Mouse (Mus musculus): ENCODE data around the gene Ros1. TPM values are rescaled to one million over a fixed set of nuclear protein-coding genes. Genes with fewer than 3 reads are reported as not detected.

Gene Ros1
- polyA plus RNA-seq, 2 experiments = 0.01 TPM; not detected in 1

DNA sequence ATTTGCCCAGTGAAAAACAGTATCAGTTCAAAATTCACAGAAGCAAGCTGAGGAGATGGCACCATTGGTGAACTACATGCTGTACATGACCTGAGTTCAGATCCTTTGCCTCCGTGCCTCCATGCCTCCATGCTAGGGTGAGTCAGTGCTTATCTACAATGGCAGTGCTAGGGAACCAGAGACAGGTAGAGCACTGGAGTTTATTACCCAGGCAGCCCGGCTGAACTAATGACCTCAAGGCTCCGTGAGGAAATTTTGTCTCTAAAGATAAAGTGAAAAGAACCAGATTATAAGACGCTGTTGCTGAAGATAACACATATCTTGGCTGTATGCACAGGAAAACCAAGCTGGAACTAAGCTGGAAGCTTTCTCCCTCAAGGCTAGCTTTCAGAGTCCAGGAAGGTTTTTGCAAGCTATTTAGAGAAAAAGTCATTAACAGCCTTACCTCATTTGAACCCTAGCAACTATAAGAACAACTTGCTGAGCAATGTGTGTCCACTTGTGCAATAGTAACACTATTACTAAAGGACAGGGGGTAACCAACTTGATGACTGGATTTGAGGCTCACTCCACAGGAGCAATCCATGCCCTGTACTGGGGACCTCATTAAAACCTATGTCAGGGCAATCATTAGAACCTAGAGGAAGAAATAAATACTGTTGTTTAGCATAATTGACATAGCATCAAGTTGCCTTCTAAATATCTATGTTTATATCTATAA lies 61.5 kb downstream of the Ros1 start:
- no peak for ATAC-seq (ENCODE audit: low FRiP score, low read depth)

DNA sequence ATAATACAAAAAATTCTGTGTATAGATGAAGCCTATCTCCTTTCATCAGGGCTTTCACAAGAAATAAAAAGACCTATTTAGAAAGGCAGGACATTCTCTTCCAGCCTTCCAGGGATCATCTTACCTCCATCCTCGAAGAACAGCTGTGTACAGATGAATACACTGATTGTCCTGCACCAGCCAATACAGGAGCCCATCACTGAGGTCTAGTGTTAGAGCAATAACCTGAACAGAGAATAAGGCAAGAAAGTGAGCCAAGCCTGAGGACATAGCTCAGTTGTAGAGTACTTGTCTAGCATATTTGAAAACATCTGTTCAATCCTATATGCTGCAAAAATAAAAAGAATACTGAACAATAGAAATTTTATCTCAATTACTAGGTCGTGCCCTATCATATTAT lies 64.3 kb downstream of the Ros1 start:
- Histone ChIP-seq H3K4me2 (replicated peaks; ENCODE audit: low read depth, low read length, severe bottlenecking) (no peak overlapping the region), H3K4me3 (replicated peaks; ENCODE audit: low read length) (no peak overlapping the region), H3K9ac (ENCODE audit: low read depth, low read length, severe bottlenecking) (no peak overlapping the region), H3K4me1 (ENCODE audit: control insufficient read depth, insufficient read depth, low read length) (no peaks in the 10 kb centered on the region), H3K27me3 (ENCODE audit: control insufficient read depth, insufficient read depth, low read length) (no peaks in the 10 kb centered on the region), H3K27ac (replicated peaks; ENCODE audit: low read depth, low read length) (no peak overlapping the region), H3K36me3 (ENCODE audit: control insufficient read depth, insufficient read depth, low read length) (no peaks in the 10 kb centered on the region), H3K9me3 (ENCODE audit: control insufficient read depth, low read length) (no peaks in the 10 kb centered on the region)
- no peak for TF ChIP-seq POLR2A (IDR thresholded peaks at IDR 0.05; ENCODE audit: borderline replicate concordance, extremely low read depth, insufficient read depth, insufficient read length)
- ATAC-seq (ENCODE audit: low FRiP score, low read depth) (peak; percentile 67; the same call in 1 of the 2 replicates), DNase-seq (ENCODE audit: low spot score) (peak; percentile 23)
- 60% methylated on average over 2 of the region's 2 CpGs for WGBS

More for the DNA sequence above, 61.5 kb downstream of the Ros1 start:
- no peak overlapping the region for H3K27ac ChIP-seq (replicated peaks; ENCODE audit: low read depth, low read length)
- H3K9me3 ChIP-seq (ENCODE audit: control insufficient read depth, low read length) = no peaks in the 10 kb centered on the region
- no peaks in the 10 kb centered on the region for H3K27me3 ChIP-seq (ENCODE audit: control insufficient read depth, insufficient read depth, low read length)
- H3K9ac ChIP-seq (ENCODE audit: low read depth, low read length, severe bottlenecking) = no peak overlapping the region
- no peak for TF ChIP-seq POLR2A (IDR thresholded peaks at IDR 0.05; ENCODE audit: borderline replicate concordance, extremely low read depth, insufficient read depth, insufficient read length)
- no peak overlapping the region for H3K4me2 ChIP-seq (replicated peaks; ENCODE audit: low read depth, low read length, severe bottlenecking)
- H3K36me3 ChIP-seq (ENCODE audit: control insufficient read depth, insufficient read depth, low read length) = no peaks in the 10 kb centered on the region
- no peak overlapping the region for H3K4me3 ChIP-seq (replicated peaks; ENCODE audit: low read length)
- no peaks in the 10 kb centered on the region for H3K4me1 ChIP-seq (ENCODE audit: control insufficient read depth, insufficient read depth, low read length)
- no peak for DNase-seq (ENCODE audit: low spot score)
- WGBS = 64% methylated on average over 4 of the region's 4 CpGs

DNA sequence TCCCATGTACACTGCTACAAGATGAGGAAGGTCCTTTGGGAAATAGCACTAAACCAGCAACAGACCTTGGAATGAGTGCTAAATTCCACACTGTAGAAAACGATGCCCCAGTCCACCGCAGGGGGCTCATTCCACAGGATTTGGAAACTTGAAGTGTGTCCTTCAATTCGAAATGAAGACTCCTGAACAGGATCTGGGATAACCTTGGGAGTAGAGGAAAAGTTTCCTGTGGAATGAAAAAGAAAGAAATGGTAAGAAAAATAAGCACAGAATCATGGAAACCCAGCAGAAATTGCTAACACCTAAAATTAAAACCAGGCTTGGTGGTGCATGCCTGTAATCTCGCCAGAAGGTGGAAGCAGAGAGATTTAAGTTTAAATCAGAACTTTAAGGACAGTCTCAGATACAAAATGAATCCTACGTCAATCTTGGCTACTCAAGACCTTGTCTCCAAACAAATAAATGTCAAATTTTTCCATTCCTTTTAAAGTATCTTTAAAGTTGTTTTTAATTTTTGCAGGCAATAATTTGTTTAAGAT lies 66.1 kb downstream of the Ros1 start:
- H3K4me2 ChIP-seq (replicated peaks; ENCODE audit: low read depth, low read length, severe bottlenecking) = no peak overlapping the region
- ATAC-seq (ENCODE audit: low FRiP score, low read depth) (0 out of 2 replicates have a peak, but pooled peaks have one; percentile 58), DNase-seq (ENCODE audit: low spot score) (peak; percentile 26)
- H3K9ac ChIP-seq (ENCODE audit: low read depth, low read length, severe bottlenecking) = no peak overlapping the region
- no peak overlapping the region for H3K27ac ChIP-seq (replicated peaks; ENCODE audit: low read depth, low read length)
- no peak overlapping the region for H3K4me3 ChIP-seq (replicated peaks; ENCODE audit: low read length)
- H3K36me3 ChIP-seq (ENCODE audit: control insufficient read depth, insufficient read depth, low read length) = no peaks in the 10 kb centered on the region
- WGBS = 35% methylated on average over 5 of the region's 5 CpGs
- no peaks in the 10 kb centered on the region for H3K4me1 ChIP-seq (ENCODE audit: control insufficient read depth, insufficient read depth, low read length)
- H3K9me3 ChIP-seq (ENCODE audit: control insufficient read depth, low read length) = no peaks in the 10 kb centered on the region
- TF ChIP-seq POLR2A (IDR thresholded peaks at IDR 0.05; ENCODE audit: borderline replicate concordance, extremely low read depth, insufficient read depth, insufficient read length) = no peak
- no peaks in the 10 kb centered on the region for H3K27me3 ChIP-seq (ENCODE audit: control insufficient read depth, insufficient read depth, low read length)

- no peak overlapping the region for H3K4me3 ChIP-seq (replicated peaks; ENCODE audit: low read length)
- H3K4me2 ChIP-seq (replicated peaks; ENCODE audit: low read depth, low read length, severe bottlenecking) = no peak overlapping the region
- DNase-seq (ENCODE audit: low spot score) = peak; percentile 80
- no peak overlapping the region for H3K27ac ChIP-seq (replicated peaks; ENCODE audit: low read depth, low read length)
- WGBS = 40% methylated on average over 4 of the region's 4 CpGs
- H3K27me3 ChIP-seq (ENCODE audit: control insufficient read depth, insufficient read depth, low read length) = no peaks in the 10 kb centered on the region
- ATAC-seq (ENCODE audit: low FRiP score, low read depth) = 0 out of 2 replicates have a peak, but pooled peaks have one; percentile 26
- H3K9ac ChIP-seq (ENCODE audit: low read depth, low read length, severe bottlenecking) = no peak overlapping the region
- H3K9me3 ChIP-seq (ENCODE audit: control insufficient read depth, low read length) = no peaks in the 10 kb centered on the region
- no peaks in the 10 kb centered on the region for H3K4me1 ChIP-seq (ENCODE audit: control insufficient read depth, insufficient read depth, low read length)
- no peaks in the 10 kb centered on the region for H3K36me3 ChIP-seq (ENCODE audit: control insufficient read depth, insufficient read depth, low read length)
- TF ChIP-seq POLR2A (IDR thresholded peaks at IDR 0.05; ENCODE audit: borderline replicate concordance, extremely low read depth, insufficient read depth, insufficient read length) = no peak
Observed at GRCm38 (mm10) chr10:52106164-52106757, 88.8 kb downstream of the Ros1 start.

DNA sequence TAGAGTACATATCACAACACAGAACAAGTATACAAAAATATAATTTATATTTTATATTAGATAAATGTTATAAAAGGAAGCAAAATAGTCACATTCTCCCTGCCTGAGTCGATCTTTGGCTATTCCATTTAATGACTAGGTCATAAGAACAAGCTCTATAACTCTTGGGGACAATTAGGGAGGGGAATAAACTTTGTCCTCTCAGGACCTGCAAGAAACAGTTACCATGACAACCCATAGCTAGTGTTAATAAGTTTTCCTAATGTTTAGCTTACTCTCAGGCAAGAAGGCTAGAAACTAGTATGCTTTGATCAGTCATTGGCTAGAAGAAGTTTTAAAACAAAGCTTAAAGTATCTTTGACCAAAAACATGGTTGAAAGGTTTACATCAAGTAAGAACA lies 93.8 kb downstream of the Ros1 start:
- no peak overlapping the region for H3K9ac ChIP-seq (ENCODE audit: low read depth, low read length, severe bottlenecking)
- no peak overlapping the region for H3K4me2 ChIP-seq (replicated peaks; ENCODE audit: low read depth, low read length, severe bottlenecking)
- H3K36me3 ChIP-seq (ENCODE audit: control insufficient read depth, insufficient read depth, low read length) = no peaks in the 10 kb centered on the region
- H3K4me1 ChIP-seq (ENCODE audit: control insufficient read depth, insufficient read depth, low read length) = no peaks in the 10 kb centered on the region
- TF ChIP-seq POLR2A (IDR thresholded peaks at IDR 0.05; ENCODE audit: borderline replicate concordance, extremely low read depth, insufficient read depth, insufficient read length) = no peak
- ATAC-seq (ENCODE audit: low FRiP score, low read depth) (no peak), DNase-seq (ENCODE audit: low spot score) (no peak)
- H3K4me3 ChIP-seq (replicated peaks; ENCODE audit: low read length) = no peak overlapping the region
- no peaks in the 10 kb centered on the region for H3K27me3 ChIP-seq (ENCODE audit: control insufficient read depth, insufficient read depth, low read length)
- 47% methylated on average over 1 of the region's 1 CpGs for WGBS
- no peaks in the 10 kb centered on the region for H3K9me3 ChIP-seq (ENCODE audit: control insufficient read depth, low read length)
- H3K27ac ChIP-seq (replicated peaks; ENCODE audit: low read depth, low read length) = no peak overlapping the region

Measured in limb, embryonic 14.5 days (tissue).